Mouse (Mus musculus): ENCODE data around the gene Cry2. TPM values are rescaled to one million over a fixed set of nuclear protein-coding genes. Genes with fewer than 3 reads are reported as not detected.
A peak's percentile ranks its signal among the peaks of the same experiment; 100 is the strongest.

Cry2 gene
- total RNA-seq, 2 experiments from 2014 or later, result 9.6 to 21.0 TPM

DNA sequence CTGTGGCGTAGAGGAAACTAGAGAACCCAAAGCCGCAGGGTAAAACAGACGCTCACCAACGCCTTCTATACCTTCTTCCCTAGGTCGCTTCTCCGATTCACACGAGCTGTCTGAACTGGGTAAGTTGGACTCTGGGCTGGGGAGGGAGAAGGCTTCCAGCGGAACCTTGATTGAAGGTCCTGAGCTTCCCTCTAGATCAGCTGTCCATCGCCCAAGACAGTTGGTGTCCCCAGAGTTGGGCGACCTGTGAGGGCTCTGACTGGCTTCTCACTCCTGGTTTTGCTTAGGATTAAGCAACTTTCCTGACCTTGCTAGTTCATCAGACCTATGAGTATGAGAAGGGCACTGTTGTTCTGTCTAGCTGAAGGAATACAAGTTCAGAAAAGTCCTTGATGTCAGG is 58.1 kb downstream of the Cry2 start:
- no peak for ATAC-seq (replicated peaks; ENCODE audit: low FRiP score, low TSS enrichment, poor library complexity, severe bottlenecking)

DNA sequence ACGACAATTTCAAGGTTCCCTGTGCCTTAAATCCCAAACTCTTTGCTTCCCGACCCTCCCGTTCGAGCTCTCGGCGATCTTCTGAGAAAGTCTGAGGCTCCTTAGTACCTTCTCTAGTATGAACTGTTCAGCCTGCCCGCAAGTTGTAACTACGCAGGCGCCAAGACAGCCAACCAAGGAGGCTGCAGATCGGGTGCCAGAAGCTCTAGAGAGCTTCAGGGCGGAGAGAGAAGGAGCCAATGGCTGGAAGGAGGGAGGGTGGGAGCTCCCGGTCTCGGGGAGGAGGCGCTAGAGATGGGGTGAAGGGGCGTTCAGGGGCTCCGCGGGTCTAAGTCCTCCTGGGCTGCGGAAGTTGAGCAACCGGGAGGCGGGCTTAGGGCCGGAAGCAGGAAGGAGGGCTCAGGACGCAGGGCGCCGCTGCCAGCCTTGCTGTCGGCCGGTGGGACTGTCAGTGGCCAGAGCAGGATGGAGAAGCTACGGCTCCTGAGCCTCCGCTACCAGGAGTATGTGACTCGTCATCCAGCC is 58.7 kb downstream of the Cry2 start:
- peak; percentile 92 for ATAC-seq (replicated peaks; ENCODE audit: low FRiP score, low TSS enrichment, poor library complexity, severe bottlenecking)

DNA sequence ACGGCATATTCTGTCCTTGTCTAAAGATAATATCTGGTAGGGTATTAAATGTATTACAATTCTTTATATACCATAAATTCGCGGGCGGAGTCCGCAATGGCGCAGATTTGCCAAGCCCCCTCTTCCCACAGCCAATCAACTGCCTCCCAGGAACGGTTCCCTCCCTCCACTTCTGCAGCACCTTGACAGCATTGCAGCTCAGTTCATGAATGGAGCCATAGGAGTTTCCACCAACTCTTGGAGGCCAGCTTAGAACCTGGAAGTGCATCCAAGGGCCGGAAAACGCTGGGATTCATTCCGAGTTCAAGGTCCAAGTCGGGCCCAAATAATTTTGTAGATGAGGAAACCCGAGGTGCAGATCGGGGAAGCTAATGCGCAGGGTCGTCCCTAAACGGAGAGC is 59.3 kb downstream of the Cry2 start, which contains the start of the genes Pex16 and Large2:
Pex16 (plus strand) TSS at position 163 of the 400 bp plus-strand sequence.
Large2 (minus strand) TSS at position 356 of the 400 bp plus-strand sequence.
- ATAC-seq (replicated peaks; ENCODE audit: low FRiP score, low TSS enrichment, poor library complexity, severe bottlenecking), result peak; percentile 67

DNA sequence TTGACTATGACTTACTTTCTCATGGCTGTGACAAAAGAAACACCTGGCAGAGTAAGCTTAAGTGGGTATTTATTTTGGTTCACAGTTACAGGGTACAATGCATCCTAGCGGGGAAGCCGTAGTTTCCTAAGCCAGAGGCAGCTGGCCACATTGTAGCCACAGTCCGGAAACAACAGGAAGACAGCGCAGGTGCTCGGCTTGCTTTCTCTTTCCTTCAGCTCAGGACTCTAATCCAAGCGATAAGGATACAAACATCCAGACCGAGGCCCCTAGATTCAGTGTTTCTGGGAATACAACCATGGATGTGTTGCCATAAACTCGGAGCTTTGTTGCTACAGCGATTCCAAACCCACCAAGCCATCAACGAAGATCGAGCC is 60.4 kb downstream of the Cry2 start:
- no peak for ATAC-seq (replicated peaks; ENCODE audit: low FRiP score, low TSS enrichment, poor library complexity, severe bottlenecking)

DNA sequence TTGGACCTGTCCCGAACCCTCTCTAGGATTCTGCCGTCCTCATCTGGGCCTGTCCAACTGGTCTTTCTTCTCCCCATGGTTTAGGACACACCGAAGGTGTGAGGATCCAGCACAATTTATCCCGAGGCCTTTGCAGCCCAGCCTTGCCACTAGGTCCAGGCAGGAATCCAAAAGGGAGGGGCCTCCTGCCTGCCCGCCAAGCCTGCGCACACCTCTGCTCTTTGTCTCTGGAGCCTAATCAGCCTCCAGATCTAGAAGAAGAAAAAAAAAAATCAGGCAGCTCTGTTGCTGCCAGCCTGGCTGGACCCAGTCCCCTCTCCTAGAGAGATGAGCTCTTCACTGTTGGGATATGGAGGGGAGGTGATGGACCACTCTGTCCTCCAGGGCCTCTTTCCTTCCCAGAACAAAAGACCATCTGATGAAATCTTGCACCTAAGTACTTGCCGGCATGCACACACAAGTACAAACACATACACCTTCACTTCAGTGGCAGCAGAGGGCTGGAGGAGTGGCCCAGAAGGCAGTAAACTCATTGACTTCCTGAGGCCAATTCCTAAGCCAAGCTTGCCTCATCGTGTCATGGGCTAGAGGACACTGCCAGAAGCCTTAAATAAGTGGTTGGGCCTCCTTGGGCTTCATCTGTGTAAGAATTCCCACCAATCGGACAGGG is 60.9 kb downstream of the Cry2 start:
- no peak for ATAC-seq (replicated peaks; ENCODE audit: low FRiP score, low TSS enrichment, poor library complexity, severe bottlenecking)

DNA sequence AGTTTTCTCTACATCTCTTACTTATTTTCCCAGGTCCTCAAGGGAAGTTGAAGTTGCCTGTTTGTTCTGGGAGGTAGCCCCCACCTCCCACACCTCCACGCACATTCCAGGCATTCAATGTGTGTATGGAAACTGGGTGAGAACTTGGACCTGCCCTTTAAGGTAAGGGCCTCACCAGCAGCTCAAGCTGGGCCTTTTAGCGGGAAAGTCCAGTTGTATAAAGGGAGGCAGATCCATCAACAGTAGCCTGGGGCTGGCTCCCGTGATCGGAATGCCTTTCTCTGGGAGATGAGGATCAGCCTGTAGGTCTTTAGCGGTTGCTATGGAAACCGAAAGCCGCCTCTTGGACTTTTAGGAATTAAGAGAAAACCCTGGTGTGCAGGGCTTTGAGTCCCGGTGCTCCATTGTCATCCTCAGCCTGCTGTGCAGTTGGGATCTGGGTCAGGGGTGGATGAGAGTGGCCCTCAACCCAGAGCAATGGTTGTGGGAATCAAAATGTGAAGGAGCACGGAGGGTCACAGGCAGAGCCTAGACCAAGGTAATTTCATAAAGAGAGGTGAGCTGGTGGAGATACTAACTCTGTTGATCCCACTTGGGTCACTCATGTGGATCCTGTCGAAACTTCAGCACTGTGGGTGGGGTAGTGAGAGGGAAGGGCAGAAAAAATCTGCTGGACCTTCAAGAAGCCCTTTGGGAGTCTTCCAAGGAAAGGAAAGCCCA is 61.7 kb downstream of the Cry2 start:
- no peak for ATAC-seq (replicated peaks; ENCODE audit: low FRiP score, low TSS enrichment, poor library complexity, severe bottlenecking)

DNA sequence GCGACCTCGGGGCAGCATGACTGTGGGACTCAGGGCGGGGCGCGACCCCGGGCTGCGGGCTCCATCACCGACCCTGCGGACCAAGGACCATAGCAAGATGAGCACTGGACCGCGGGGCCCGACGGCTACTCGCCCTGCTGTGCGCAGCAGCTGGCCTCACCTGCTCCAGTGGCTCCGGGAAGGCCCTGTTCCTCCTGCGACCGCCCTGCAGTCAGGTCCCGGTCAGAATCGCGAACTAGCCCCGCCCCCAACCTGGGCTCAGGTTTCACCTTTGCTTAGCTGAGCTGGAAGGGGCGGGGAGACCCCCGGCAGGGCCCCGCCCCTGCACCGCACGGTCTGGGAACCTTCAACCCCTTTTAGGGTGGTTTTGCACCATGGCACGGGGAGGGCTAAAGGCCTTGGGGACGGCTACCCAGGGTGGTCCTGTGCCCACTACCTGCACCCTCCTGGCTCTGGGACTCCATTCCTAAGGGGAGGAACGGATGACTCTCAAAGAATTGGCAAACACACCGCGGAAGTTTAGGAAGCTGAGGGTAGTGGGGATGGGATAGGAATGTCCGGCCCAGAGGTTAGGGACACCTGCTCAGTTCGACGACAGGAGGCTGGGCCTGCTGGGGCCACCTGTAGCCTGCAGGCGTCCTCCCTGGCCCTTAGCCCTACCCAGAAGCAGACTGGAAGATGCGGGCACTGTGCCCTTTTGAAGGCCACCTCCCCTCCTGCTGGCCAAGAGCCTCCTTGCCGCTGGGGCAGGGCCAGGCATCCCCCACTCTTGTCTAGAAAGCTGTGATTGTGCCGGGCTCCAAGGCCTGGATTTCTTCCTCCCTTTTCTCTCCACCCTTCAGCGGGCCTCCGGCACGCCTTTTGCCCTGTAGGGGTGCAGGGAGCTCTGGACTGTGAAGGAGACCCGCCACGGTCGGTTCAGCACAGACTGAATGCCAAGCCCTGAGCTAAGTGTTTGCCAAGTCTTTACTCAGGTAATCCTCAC is 62.7 kb downstream of the Cry2 start:
- no peak for ATAC-seq (replicated peaks; ENCODE audit: low FRiP score, low TSS enrichment, poor library complexity, severe bottlenecking)

DNA sequence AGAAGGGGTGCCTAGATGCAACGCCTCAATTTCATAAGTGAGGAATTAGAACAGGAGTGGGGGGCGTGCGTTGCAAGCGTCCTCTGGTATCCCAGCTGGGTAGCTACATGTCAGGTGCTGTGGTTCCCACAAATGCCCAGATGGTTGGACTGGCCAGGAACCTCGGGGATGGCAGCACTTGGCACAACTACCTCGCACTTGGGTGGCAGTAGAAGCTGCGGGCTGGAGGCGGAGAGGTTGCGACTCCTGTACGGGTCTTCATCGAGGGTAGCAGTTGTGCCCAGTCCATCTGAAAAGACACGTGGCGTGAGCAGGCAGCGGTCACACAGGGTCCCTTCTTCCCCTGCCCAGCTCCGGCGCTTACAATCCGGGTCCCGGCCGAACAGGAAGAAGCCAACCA is 63.5 kb downstream of the Cry2 start:
- no peak for ATAC-seq (replicated peaks; ENCODE audit: low FRiP score, low TSS enrichment, poor library complexity, severe bottlenecking)

DNA sequence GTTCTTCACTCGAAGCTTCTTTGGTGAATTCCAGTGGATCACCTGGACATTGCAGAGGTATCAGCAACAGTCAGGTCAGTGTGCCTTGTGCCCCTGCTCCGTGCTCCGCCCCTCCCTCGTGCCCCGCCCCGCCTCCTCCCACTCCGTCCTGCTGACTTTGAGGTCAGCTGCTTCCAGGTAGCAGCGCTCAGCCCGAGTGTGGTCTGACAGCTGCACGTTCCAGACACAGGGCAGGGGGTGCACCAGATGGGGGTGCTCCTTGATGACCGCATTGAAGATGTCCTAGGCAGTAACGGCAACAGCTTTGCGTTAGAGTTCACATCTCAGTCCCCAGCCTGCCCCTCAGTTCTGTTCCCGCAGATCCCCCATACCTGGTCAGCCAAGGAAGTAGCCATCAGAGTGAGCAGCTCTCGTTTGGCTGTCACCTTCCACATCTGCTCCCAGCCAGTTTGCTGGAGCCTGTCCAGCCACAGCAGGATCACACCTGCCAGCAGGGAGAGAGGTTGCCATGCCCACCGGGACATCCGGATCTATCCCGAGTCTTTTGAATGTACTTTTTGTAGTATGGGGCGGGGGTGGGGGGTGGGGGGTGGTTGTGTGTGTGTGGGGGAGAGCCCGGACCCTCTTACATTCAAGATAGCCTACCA is 66.3 kb downstream of the Cry2 start:
- no peak for ATAC-seq (replicated peaks; ENCODE audit: low FRiP score, low TSS enrichment, poor library complexity, severe bottlenecking)

DNA sequence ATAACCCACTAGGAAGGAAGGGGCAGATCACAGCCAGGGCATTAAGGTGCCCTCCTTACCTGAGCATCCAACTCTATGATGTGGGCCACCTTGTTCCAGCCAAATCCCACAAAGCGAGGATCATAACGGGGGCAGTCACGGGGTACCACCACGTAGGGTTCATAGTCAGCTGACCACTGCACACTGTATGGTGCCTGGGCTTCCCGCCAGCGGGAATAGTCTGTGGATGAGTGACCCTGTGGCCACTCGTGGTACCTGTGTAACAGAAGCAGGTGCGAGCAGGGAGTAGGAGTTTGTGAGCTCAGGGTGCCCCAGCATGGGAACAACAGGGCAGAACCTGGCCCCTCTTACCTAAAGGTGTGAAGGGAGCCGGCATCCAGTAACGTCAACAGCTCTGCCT is 68.3 kb downstream of the Cry2 start:
- no peak for ATAC-seq (replicated peaks; ENCODE audit: low FRiP score, low TSS enrichment, poor library complexity, severe bottlenecking)

DNA sequence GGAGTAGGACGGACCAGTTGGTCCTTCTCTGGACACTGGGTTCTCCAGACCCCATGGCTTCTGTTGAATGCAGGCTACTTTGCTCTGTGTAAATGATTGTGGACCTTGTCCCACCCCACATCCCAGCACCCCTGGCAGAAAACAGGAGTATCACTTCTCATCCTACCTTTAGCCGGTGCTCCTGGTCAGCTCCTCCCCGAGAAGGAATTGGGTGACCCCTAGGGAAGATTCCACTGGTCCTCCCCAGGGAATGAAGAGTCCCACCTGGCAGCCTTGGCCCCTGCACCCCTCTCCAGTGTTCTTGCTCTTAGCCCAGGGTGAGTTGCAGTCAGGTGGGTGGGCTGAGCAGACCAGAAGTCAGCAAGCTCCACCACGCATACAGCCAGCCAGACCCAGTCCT is 69.8 kb downstream of the Cry2 start:
- ATAC-seq (replicated peaks; ENCODE audit: low FRiP score, low TSS enrichment, poor library complexity, severe bottlenecking), result no peak

DNA sequence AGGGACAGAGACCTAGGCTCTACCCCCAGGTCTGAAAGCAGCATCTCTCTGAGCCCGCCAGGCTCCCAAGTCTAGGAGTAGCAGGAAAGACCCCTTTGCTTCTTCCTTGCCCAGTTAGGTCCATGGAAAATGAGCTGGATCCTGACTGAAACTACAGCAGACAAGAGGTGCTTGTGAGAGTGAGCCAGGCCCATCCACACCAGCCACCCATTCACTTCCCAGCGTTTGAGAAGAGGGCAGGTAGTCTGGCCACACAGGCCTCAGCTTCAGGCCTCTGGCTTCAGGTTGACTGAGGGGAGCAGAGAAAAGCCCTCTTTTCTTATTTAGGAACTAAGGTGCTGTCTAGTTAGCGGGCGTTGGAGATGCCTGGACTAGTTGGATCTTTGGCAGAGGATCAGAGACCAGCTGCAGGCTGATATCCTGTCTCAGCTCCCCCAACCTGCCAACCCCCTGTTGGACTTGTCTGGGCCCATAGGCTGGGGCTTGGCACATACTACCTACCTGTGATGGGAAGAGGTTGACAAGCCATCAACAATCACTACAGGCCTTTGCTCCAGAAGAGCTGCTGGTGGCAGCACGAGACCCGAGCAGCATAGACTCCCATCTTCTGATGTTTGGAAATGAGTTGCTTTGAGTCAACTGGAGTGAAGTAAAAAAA is 71.1 kb downstream of the Cry2 start:
- no peak for ATAC-seq (replicated peaks; ENCODE audit: low FRiP score, low TSS enrichment, poor library complexity, severe bottlenecking)

DNA sequence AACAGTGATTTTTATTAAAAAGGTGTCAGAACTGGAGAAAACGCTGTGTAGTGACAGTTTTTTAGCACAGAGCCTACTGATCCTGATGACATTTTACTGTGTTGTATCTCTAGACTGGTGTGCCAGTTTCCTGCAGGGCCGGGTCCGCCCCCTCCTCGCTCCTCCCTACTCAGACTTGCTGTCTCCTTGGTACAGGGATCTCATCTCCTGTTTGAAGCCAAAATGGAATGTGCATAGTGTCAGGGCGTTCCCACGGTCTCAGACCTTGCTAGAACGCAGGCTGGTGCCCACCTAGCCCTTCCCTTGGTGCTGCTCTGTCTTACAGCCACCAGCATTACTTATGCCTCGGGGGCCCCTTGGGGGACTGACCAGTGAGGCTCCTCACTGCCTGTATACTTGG is 72.0 kb downstream of the Cry2 start:
- no peak for ATAC-seq (replicated peaks; ENCODE audit: low FRiP score, low TSS enrichment, poor library complexity, severe bottlenecking)

DNA sequence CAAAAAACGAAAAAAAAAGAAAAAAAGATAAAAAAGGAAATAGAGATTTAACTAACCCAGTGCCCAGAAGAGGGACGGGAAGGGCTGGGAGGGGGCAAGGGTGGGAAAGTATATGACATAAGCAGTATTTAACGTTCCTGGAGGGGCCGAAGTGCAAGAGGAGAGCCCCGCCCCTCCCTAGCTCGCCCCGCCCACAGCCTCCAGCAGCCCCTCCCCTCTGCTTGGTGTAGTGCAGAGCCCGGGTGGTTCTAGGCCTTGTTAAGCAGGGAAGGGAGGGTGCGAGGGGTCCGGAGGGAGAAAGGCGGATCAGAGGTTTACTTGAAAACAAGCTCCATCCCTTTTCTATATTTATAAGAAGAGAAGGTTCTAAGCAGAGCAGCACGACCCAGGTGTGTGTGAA is 73.0 kb downstream of the Cry2 start:
- ATAC-seq (replicated peaks; ENCODE audit: low FRiP score, low TSS enrichment, poor library complexity, severe bottlenecking), result peak; percentile 65; the same call in 1 of the 2 replicates

DNA sequence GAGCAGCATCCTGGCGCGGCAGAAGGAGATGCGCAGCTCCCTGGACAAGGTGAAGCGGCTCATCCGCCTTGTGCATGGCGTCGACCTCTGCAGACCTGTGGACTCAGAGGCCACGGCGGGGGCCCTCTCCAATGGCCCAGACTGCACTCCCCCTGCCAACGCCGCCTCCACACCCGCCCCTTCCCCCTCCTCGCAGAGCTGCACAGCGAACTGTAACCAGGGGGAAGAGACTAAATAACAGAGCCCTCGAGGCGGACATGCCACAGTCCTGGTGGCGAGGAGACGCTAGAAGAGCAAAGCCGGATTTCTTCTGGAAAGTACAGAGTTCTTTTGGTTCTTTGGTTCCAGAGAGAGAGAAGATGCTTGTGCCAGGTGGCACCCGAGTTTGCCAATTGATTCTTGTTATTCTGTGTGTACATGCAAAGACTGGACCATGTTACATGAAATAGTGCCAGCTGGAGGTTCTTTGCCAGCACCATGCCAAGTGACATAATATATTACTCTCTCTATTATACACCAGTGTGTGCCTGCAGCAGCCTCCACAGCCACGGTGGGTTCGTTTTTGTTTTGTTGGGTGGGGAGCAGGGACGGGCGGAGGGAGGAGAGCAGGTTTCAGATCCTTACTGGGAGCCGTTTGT is 73.5 kb downstream of the Cry2 start:
- no peak for ATAC-seq (replicated peaks; ENCODE audit: low FRiP score, low TSS enrichment, poor library complexity, severe bottlenecking)

DNA sequence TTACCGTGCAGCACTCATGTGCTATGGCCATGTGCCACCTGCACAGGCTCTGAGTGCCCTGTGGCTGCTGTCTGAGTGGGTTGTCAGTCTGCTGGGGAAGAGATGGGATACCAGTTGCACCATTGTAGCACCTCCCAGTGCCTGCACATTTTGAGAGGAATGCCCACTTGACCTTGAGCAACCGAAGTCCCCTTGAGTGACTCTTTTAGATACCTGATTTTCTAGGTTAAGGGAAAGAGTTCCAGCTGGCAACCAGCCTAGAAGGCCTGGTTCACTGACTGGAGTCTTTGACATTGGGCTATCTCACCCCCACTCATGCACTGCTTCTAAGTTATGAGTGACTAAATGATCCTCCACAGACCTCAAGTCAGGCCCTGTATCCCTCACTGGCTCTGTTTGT is 74.5 kb downstream of the Cry2 start:
- ATAC-seq (replicated peaks; ENCODE audit: low FRiP score, low TSS enrichment, poor library complexity, severe bottlenecking), result no peak

DNA sequence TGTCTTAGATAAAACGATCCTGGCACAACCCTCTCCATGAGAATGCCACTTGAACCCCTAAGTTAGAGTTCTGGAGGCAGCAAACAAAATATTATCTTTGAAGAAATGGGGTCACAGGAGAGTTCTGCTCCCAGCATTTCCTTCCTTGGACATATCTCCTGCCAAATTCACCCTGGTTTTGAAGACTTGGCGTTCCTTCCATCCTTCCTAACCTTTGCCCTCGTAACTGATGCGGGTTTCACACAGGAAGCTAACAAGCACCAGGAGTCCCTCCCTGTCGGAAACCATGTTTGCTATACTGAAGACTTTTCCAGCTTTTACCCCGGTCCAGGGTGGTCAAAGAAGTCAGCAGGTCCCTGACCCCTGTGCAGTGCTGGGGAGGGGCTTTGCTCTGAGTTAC is 79.6 kb downstream of the Cry2 start:
- ATAC-seq (replicated peaks; ENCODE audit: low FRiP score, low TSS enrichment, poor library complexity, severe bottlenecking), result no peak

Data from megakaryocyte-erythroid progenitor cell, adult 5-6 weeks (primary cell).